Mouse (Mus musculus) cerebellum, adult 18-20 months (tissue): ENCODE measurements around the gene Chrng.

Experiments used
- DNase-seq, 2 experiments: peaks; one replicate each; pipeline ENCODE4 v3.0.0; 2021

The Chrng gene

GRCm38 (mm10) chr1:87200811-87201210 lies 3.6 kb upstream of the Chrng start:
- DNase-seq = no peak

- no peak for DNase-seq
Observed at GRCm38 (mm10) chr1:87201848-87202247, 2.6 kb upstream of the Chrng start.

- no peak for DNase-seq
Observed at GRCm38 (mm10) chr1:87203779-87204178, 678 bp upstream of the Chrng start.

GRCm38 (mm10) chr1:87205038-87205437 lies 581 bp downstream of the Chrng start:
- no peak for DNase-seq

- DNase-seq = no peak
Observed at GRCm38 (mm10) chr1:87205502-87205901, 1.0 kb downstream of the Chrng start.

- no peak for DNase-seq
Observed at GRCm38 (mm10) chr1:87206339-87206738, 1.9 kb downstream of the Chrng start.

- no peak for DNase-seq
Observed at GRCm38 (mm10) chr1:87211431-87211830, 7.0 kb downstream of the Chrng start.

GRCm38 (mm10) chr1:87213735-87214704 lies 9.6 kb downstream of the Chrng start, which contains the start of gene Eif4e2:
Gene Eif4e2 (plus strand): TSS chr1:87213914.
- DNase-seq = peak; percentile 92 to 93

GRCm38 (mm10) chr1:87214748-87215147 lies 10.3 kb downstream of the Chrng start:
- no peak for DNase-seq

GRCm38 (mm10) chr1:87217938-87218337 lies 13.5 kb downstream of the Chrng start:
- DNase-seq = no peak

GRCm38 (mm10) chr1:87225739-87226138 lies 21.3 kb downstream of the Chrng start:
- DNase-seq = no peak

GRCm38 (mm10) chr1:87226409-87227159 lies 22.1 kb downstream of the Chrng start:
- DNase-seq = peak in 1 of 2 experiments; percentile 25

- peak; percentile 83 to 92 for DNase-seq
Observed at GRCm38 (mm10) chr1:87227160-87227550, 22.7 kb downstream of the Chrng start.

- DNase-seq = no peak
Observed at GRCm38 (mm10) chr1:87230606-87231005, 26.1 kb downstream of the Chrng start.

GRCm38 (mm10) chr1:87232197-87232596 lies 27.7 kb downstream of the Chrng start:
- DNase-seq = no peak

GRCm38 (mm10) chr1:87239056-87239455 lies 34.6 kb downstream of the Chrng start:
- DNase-seq = no peak

GRCm38 (mm10) chr1:87243021-87243420 lies 38.6 kb downstream of the Chrng start:
- no peak for DNase-seq

- DNase-seq = no peak
Observed at GRCm38 (mm10) chr1:87245430-87245829, 41.0 kb downstream of the Chrng start.

GRCm38 (mm10) chr1:87245929-87246815 lies 41.7 kb downstream of the Chrng start:
- peak; percentile 72 to 83 for DNase-seq

- DNase-seq = no peak
Observed at GRCm38 (mm10) chr1:87252040-87252609, 47.7 kb downstream of the Chrng start.

- no peak for DNase-seq
Observed at GRCm38 (mm10) chr1:87255173-87255572, 50.7 kb downstream of the Chrng start.

- no peak for DNase-seq
Observed at GRCm38 (mm10) chr1:87257691-87258090, 53.2 kb downstream of the Chrng start.
